Mouse (Mus musculus) thymus, postnatal 0 days (tissue): ENCODE results near the gene Pot1a. TPM values are rescaled to one million over a fixed set of nuclear protein-coding genes. Genes with fewer than 3 reads are reported as not detected.

Source experiments
- DNase-seq: peaks from one replicate; pipeline ENCODE4 v3.0.0-alpha.2; 2015; ENCODE audit warnings: low spot score
- polyA plus RNA-seq: library from polyadenylated mRNA; unstranded; fragments of >200 nt; fragmentation: Nextera tagmentation; extraction: Ambion mirVana; gene quantifications from 2 replicates; pipeline ENCODE4 v1.2.1, GENCODE M21; 2015

Gene Pot1a
- 33.7 and 36.4 TPM in 2 replicates for polyA plus RNA-seq

GRCm38 (mm10) chr6:25808806-25809495 lies at the start of gene Pot1a:
Gene Pot1a (minus strand): TSS chr6:25809246.
- peak; percentile 97 for DNase-seq

DNA sequence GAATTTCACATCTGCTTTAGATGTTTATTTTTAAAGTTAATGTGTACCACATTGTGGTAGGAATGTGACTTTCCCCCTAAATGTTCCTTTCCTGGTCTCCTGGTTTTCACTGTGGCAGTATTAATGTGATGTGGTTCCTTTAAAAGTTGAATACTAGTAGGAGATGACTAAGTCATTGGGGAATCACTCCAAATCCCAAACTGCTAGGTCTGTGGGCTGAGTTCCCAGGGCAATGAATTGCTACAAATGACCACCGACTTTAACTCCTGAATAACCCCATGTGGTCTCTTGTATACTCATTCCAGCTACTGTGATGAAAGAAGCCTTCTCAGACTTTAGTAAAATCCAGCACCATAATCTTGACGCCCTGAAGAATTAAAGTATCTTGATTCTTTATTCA lies 27.2 kb upstream of the Pot1a start:
- no peak for DNase-seq

DNA sequence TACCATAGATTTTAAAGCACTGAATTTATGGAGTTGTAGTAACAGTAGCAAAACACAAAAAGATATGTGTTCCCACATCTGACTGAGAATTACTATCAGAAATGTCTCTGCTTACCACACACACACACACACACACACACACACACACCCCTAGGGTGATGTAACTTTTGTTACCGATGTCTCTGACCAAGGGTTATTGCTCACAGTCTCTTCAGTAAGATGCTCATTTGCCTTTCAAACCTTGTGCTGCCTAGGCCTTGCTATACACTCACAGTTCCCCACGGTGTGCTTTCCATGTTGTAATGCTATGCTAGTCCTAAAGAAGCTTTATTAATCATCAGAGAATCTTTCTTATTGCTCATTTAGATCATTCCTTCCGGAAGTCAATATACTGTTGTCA lies 3.0 kb downstream of the Pot1a start:
- DNase-seq, result no peak

DNA sequence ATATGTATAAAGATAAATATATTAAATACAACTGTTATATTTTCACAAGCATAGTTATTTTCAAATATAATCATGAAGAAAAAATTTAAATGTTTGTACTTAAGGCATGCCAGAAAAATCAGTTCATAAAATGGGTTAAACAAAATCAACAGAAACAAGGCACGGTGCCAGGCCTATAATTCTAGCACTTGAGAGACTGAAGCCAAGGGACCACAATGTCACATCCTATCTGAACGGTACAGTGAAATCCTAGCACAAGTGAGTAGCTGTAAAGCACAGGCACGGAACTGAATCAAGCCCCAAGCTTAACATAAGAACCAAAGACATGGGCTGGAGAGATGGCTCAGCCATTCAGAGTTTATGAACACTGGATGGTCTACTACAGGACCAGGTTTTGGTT lies 6.8 kb downstream of the Pot1a start:
- DNase-seq, result no peak

- no peak for DNase-seq
These were observed 7.8 kb downstream of the Pot1a start for GRCm38 (mm10) chr6:25801230-25801629.

DNA sequence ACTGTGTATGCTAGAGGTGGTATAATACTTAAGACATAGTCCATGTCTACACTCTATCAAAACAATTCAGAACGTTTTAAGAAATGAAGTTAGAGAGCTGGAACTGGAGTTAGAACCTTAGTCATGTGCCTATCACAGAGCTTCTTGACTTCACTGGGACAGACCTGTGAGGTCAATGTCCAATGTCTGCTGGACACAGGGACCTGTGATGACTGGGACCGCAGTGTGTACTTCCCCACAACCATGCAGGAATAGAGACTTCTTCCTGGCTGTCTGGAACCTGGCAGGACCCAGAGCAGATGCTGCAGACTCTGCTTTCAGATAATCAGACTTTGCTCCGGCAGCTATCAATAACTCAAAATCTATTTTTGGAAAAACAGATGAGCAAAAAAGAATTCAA lies 40.8 kb downstream of the Pot1a start:
- no peak for DNase-seq

DNA sequence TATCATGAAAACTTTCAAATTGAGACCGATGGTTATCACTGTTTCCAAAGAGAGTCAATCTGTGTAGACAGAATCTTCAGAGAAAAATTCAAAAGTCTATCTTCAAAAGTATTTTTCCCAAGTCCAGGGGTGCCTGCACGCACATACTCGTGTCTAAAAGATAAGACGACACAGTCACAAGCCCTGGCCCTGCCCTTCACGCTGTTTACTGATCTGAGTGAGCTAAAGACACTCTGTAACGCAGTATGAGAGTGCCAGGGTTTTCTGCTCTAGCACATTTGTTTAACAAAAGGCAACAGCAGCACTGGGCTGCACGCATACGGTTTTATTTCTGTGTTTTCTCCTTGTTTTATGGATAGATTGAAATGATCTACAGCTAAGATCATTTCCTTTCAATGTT lies 41.5 kb downstream of the Pot1a start:
- no peak for DNase-seq

GRCm38 (mm10) chr6:25767073-25767472 lies 42.0 kb downstream of the Pot1a start:
- DNase-seq, result peak; percentile 6

DNA sequence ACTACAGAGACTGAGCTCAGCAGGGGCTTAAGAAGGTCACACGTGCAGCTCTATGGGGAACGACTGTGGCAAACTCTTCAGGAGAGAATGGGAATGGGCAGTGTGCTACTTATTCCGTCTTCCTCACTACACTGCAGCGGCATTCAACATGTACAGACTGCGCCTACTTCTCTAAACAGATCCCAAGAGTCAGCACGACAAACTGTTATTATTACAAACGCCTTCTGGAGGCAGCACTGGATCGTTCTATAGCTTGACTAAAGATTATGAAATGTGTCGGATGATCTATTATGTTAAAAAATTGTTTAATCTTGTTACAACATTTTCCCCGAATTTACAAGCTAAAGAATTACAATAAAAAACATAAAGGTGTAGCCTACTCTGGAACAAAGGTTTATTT lies 42.8 kb downstream of the Pot1a start:
- DNase-seq, result no peak

DNA sequence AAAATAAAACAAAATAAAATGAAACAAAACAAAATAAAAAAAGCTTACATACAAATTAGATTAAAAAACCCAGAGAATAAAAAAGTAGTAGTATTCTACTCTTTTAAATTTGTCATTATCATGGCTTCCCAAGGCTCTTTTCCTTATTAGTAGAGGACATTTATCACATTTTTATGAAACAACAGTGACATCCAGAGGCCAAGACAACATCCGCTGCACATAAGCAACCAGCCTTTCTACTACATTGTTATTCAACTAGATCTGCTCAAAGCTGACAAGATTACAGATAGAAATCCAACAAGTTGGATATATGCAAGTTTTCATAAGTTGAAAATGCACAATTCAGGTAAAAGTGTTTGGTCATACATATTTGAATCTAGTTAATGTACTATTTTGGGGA lies 56.4 kb downstream of the Pot1a start:
- no peak for DNase-seq

- no peak for DNase-seq
These were observed 72.5 kb downstream of the Pot1a start for GRCm38 (mm10) chr6:25736533-25736932.

GRCm38 (mm10) chr6:25726560-25726959 lies 82.5 kb downstream of the Pot1a start:
- DNase-seq, result no peak

DNA sequence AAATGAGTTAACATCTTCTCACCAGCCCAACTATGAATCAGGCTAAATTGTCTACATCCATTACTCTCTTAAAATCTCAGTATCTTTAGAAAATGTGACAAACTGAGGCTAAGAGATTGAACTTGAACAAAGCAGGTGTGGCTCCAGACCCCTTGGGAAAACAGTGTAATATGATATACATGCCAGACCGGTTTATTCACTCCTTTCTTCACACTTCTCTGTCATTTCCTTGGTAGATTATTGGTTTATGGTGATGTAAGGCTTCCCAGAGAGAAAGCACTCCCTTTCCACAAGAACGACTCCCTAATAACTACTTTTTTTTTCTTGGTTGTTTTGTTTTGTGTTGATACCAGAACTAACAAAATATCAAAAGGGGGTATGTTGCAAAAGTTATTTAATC lies 98.4 kb downstream of the Pot1a start:
- DNase-seq, result no peak

DNA sequence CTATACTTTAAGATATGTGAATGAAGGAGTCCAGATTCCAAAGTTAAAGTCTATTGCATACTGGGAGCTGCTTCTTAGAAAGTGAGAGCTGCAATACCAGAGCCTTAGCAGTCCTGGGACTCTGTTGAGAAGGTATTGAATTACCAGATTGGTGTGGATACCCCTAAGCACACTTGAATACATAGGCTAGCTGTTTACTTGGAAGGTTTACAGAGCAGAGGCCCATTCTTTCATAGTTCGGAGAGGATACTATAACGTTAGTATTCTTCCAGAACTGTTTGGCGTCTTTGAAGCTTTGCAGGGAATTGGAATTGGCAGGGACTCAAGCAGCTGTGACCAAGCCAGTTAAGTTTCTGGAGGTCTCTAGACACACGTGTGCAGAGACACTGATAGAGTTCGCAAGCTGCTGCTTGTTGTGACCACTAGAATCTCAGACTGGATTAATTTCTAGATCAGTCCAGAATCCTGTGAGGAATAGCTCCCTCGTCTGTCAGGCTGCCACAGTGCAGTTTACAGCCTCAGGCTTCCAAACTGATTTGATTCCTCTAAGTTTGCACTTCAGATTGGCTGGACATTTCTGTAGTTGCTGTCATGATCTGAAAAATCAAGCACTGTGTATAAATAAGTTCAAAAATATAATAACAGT lies 99.7 kb downstream of the Pot1a start:
- DNase-seq, result no peak

DNA sequence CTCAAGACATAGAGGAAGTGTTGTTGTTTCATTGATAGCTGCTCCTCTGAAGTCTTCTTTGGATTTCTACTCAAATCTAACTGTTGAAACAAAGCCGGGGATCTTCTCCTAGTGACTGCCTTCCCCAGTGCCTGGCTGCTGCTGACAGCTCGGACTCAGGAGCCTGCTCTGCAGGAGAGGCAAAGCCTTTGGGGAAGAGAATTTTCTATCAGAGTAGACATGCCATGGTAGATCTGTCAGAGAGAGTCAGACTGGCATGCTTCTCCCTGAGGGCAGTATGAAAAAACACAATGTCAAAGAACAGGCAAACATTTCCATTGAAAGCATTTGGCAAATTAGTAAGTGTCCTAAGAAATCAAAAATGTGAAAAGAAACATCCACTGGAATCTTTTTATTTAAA lies 109.1 kb downstream of the Pot1a start:
- no peak for DNase-seq

Other genes with a start within 250 kb of the Pot1a start
- gene Gpr37, start 118.5 kb downstream of the Pot1a start, polyA plus RNA-seq, result 0.33 and 0.35 TPM in 2 replicates